Mouse (Mus musculus) spleen, postnatal 36 days (tissue): ENCODE data around the gene Gm37419.

Experiments used
- DNase-seq, 2 experiments: peaks; one replicate each; pipeline ENCODE4 v3.0.0; 2022; ENCODE audit warnings: low spot score in 2 of 2, mixed read lengths in 1 of 2

Gene Gm37419

GRCm38 (mm10) chr16:23988466-23989208 is at the start of gene Gm37419, which contains the start of gene Bcl6:
Gene Gm37419, plus strand, starts transcription at chr16:23988482.
Gene Bcl6, minus strand, starts transcription at chr16:23988852.
- peak; percentile 79 to 86 for DNase-seq

GRCm38 (mm10) chr16:23944801-23945200 is 43.5 kb upstream of the Gm37419 start:
- no peak for DNase-seq

GRCm38 (mm10) chr16:23947654-23948053 is 40.6 kb upstream of the Gm37419 start:
- DNase-seq: no peak

GRCm38 (mm10) chr16:23952101-23952727 is 36.1 kb upstream of the Gm37419 start:
- no peak for DNase-seq

- peak in 1 of 2 experiments; percentile 33 for DNase-seq
Observed at GRCm38 (mm10) chr16:23953189-23953958, 34.9 kb upstream of the Gm37419 start.

GRCm38 (mm10) chr16:23953959-23954260 is 34.4 kb upstream of the Gm37419 start:
- no peak for DNase-seq

- no peak for DNase-seq
Observed at GRCm38 (mm10) chr16:23958938-23959337, 29.3 kb upstream of the Gm37419 start.

- DNase-seq: no peak
Observed at GRCm38 (mm10) chr16:23962401-23962800, 25.9 kb upstream of the Gm37419 start.

GRCm38 (mm10) chr16:23963896-23964668 is 24.2 kb upstream of the Gm37419 start:
- no peak for DNase-seq

- no peak for DNase-seq
Observed at GRCm38 (mm10) chr16:23964706-23965367, 23.4 kb upstream of the Gm37419 start.

- no peak for DNase-seq
Observed at GRCm38 (mm10) chr16:23966066-23966465, 22.2 kb upstream of the Gm37419 start.

- no peak for DNase-seq
Observed at GRCm38 (mm10) chr16:23967301-23967700, 21.0 kb upstream of the Gm37419 start.

- no peak for DNase-seq
Observed at GRCm38 (mm10) chr16:23968888-23969287, 19.4 kb upstream of the Gm37419 start.

- no peak for DNase-seq
Observed at GRCm38 (mm10) chr16:23969919-23970318, 18.4 kb upstream of the Gm37419 start.

- no peak for DNase-seq
Observed at GRCm38 (mm10) chr16:23972126-23972740, 16.0 kb upstream of the Gm37419 start.

- DNase-seq: no peak
Observed at GRCm38 (mm10) chr16:23972901-23973300, 15.4 kb upstream of the Gm37419 start.

GRCm38 (mm10) chr16:23973635-23974367 is 14.5 kb upstream of the Gm37419 start:
- no peak for DNase-seq

GRCm38 (mm10) chr16:23976196-23976595 is 12.1 kb upstream of the Gm37419 start:
- DNase-seq: no peak

GRCm38 (mm10) chr16:23977732-23978131 is 10.6 kb upstream of the Gm37419 start:
- no peak for DNase-seq

- no peak for DNase-seq
Observed at GRCm38 (mm10) chr16:23978495-23978894, 9.8 kb upstream of the Gm37419 start.
